Mouse (Mus musculus): ENCODE measurements around the gene Gm45808.

The Gm45808 gene

GRCm38 (mm10) chr7:45447325-45447990 lies 39.2 kb downstream of the Gm45808 start:
- peak; percentile 44 for DNase-seq

GRCm38 (mm10) chr7:45446589-45446988 lies 40.0 kb downstream of the Gm45808 start:
- no peak for DNase-seq

- no peak for DNase-seq
Observed at GRCm38 (mm10) chr7:45443526-45444420, 42.8 kb downstream of the Gm45808 start.

DNA sequence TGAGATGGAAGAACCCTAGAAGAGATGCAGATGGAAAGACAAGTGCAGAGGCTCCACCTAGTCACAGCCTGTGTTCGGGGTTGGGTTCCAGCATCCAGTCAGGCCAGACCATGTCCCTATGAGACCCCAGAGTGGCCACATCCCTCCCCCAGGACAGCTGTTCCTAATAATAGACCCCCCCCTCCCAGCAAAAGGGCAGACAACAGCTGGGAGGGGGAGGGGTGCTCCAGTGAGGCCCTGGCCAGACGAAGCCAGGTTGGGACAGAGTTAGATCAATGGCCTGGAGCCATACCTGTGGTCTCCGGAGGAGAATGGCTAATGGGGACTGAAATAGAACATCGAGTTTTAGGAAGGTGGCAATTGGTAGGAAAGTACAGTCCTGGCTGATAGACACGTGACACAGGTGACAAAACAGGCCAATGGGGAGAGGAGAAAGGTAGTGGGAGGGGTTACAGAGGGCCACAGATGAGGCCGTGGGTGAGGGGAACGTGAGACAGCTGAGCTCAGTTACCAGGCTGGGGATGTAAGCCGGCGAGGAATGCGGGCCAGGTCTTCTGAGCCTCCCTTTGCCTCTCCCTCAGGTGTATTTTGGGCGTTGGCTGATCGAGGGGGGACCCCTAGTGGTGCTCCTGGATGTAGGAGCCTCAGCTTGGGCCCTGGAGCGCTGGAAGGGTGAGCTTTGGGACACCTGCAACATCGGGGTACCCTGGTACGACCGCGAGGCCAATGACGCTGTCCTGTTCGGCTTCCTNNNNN lies 48.9 kb downstream of the Gm45808 start, which contains the start of gene Ruvbl2:
Gene Ruvbl2 (minus strand): TSS at position 576 of the 756 bp plus-strand sequence.
- DNase-seq: peak; percentile 43

DNA sequence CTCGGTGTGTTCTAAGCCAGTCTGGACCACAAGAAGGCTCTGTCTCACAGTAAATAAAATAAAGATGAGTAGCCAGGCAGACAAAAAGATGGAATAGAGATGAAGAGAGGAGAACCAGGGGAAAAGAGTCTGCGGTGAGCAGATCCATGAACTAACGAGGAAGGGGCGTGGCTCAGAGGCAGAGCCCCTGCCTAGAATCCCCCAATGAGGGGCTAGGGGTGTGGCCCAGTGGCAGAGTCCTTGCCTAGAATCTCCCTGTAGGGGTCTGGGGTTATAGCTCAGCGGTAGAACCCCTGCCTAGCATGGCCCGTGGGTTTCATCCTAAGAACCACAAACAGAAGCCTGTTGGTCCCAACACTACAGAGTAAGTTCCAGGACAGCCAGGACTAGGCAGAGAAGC lies 49.6 kb downstream of the Gm45808 start:
- DNase-seq: no peak

DNA sequence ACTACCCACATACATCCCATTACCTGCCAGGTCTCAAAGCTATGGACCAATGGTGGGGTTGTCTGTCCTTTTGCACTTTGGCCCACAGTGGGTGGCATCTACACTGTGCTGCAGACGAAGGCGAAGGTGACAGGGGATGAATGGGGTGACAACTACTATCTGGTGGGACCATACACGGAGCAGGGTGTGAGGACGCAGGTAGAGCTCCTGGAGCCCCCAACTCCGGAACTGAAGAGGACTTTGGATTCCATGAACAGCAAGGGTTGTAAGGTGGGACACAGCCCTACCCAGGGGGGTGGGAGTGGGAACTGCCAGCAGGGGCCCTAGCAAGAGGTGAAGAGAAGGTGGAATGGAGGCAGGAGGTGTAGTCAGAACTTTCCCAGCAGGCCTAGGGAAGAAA lies 50.2 kb downstream of the Gm45808 start:
- DNase-seq: no peak

- DNase-seq: no peak
Observed at GRCm38 (mm10) chr7:45435038-45435437, 51.6 kb downstream of the Gm45808 start.

- peak; percentile 100 for DNase-seq
Observed at GRCm38 (mm10) chr7:45434203-45435015, 52.2 kb downstream of the Gm45808 start, which contains the start of gene Gys1. Gys1 (plus strand) TSS chr7:45434844.

DNA sequence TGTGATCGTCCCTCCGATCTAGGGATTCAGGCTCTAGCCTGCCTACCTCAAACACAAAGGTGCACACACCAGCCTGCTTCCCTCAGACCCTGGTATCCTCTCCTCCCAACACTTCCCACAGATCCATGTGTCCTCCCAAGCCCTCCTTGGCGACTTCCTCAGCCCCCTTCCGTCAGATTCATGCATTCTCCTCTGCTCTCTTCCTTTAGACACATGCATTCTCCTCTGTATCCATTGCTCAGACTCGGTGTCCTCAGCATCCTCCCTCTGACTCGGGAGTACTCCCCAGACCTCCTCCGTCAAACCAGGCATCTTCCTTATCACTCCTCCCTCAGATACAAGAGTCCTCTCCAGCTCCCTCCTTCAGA lies 52.8 kb downstream of the Gm45808 start:
- no peak for DNase-seq

DNA sequence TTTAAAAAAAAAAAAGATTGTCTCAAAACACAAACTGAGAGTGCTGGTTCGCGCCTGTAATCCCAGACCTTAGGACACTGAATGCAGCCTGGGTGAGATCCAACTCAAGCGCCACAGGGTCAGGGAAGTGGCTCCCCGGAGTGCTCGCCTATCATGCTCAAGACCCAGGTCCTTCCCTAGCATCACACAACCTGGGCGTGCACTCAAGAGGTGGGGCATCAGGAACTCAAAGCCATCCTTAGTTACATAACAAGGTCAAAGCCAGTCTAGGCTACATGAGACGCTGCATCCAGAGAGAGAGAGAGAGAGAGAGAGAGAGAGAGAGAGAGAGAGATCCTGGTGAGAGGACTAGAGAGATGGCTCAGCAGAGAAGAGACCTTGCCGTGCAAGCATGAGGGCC lies 60.1 kb downstream of the Gm45808 start:
- no peak for DNase-seq

GRCm38 (mm10) chr7:45421194-45421593 lies 65.4 kb downstream of the Gm45808 start:
- DNase-seq: no peak

- DNase-seq: no peak
Observed at GRCm38 (mm10) chr7:45420615-45420919, 66.0 kb downstream of the Gm45808 start, which contains the start of gene Lhb. Lhb (plus strand) TSS chr7:45420820.

DNA sequence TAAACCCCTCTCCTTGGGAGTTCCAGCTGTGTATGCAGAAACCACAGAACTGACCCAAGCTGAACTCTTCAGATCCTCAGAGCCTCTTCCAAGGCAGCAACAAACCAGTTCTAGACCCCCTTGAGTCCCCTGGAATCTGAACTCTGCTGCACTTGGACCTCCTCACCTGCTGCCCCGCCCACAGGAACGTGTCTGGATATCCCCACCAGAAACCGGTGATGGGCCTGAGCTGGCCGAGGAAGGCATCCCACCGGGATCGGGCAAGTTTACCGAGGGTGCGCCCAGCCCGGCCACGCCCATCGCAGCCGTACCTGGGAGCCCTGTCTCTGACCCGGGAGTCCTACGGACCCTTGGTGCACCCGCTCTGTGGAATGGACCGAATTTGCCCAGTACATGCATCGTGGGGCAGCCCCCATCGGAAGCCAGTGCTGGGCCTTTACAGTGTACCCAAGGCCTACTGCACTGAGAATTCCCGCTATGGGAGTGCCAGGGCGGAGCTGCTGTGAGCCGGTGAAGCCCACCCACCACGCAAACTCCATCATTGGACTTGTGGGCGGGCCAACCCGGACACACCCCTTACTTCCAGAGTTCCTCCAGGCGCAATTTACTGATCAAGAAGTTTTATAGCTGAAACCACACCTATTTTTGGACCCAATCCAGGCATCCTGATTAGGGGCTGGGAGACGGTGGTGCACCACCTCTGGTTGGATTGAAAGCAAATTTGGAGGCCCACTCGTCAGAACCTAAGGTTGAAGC lies 66.6 kb downstream of the Gm45808 start:
- DNase-seq: no peak

- no peak for DNase-seq
Observed at GRCm38 (mm10) chr7:45417962-45418492, 68.6 kb downstream of the Gm45808 start.
